Mouse (Mus musculus) limb, embryonic 13.5 days (tissue): ENCODE measurements at regions not wholly inside any gene's neighbourhood (a gene's known extent, or its start where the extent isn't known, plus 50 kb on each side); places are given as distances from the start of the nearest gene placed in this dataset.

Experiments
- ATAC-seq: fragments of 200-750 bp; cut with Nextera tagmentation; 2 replicates; pipeline ENCODE4 v1.8.0; 2017; ENCODE audit warnings: low read depth, moderate number of reproducible peaks, moderate TSS enrichment; ENCODE audit not compliant: low FRiP score
- H3K27ac ChIP-seq: fragments of 300-500 bp; sonication (generic); 2 replicates; pipeline ENCODE4 v1.5.1; 2015; ENCODE audit warnings: inconsistent platforms, mild to moderate bottlenecking, moderate library complexity
- H3K27me3 ChIP-seq: fragments of 300-500 bp; sonication (generic); 2 replicates; pipeline ENCODE4 v1.6.1; 2015; ENCODE audit warnings: mild to moderate bottlenecking, inconsistent platforms
- H3K36me3 ChIP-seq: fragments of 300-500 bp; sonication (generic); 2 replicates; pipeline ENCODE4 v1.6.1; 2015; ENCODE audit warnings: inconsistent platforms, mild to moderate bottlenecking, moderate library complexity
- H3K4me1 ChIP-seq: fragments of 300-500 bp; sonication (generic); 2 replicates; pipeline ENCODE4 v1.6.1; 2015; ENCODE audit warnings: inconsistent platforms
- H3K4me2 ChIP-seq: fragments of 300-500 bp; sonication (generic); replicated peaks from 2 replicates; pipeline ENCODE4 v1.6.1; 2015; ENCODE audit warnings: inconsistent platforms, mild to moderate bottlenecking, moderate library complexity
- H3K4me3 ChIP-seq: fragments of 300-500 bp; sonication (generic); 2 replicates; pipeline ENCODE4 v1.5.1; 2015; ENCODE audit warnings: moderate library complexity, mild to moderate bottlenecking, inconsistent platforms
- H3K9ac ChIP-seq: fragments of 300-500 bp; sonication (generic); 2 replicates; pipeline ENCODE4 v1.6.1; 2015; ENCODE audit warnings: mild to moderate bottlenecking, inconsistent platforms
- H3K9me3 ChIP-seq: fragments of 300-500 bp; sonication (generic); 2 replicates; pipeline ENCODE4 v1.6.1; 2016; ENCODE audit warnings: inconsistent platforms
- WGBS: fragments of 180-500 bp; shearing (Covaris S2); methylation state at CpG from one replicate; pipeline ENCODE4 v1.1.7; 2015; 5-methylcytosine and 5-hydroxymethylcytosine counted together

GRCm38 (mm10) chr14:80789131-80789530 lies 805.2 kb downstream of the Olfm4 start:
- Histone ChIP-seq H3K9ac (no peak overlapping the region), H3K4me1 (no peaks in the 10 kb centered on the region), H3K27me3 (no peaks in the 10 kb centered on the region), H3K4me2 (no peak overlapping the region), H3K9me3 (no peaks in the 10 kb centered on the region), H3K36me3 (no peaks in the 10 kb centered on the region), H3K4me3 (no peak overlapping the region), H3K27ac (no peak overlapping the region)
- no peak for ATAC-seq
- WGBS = 82% methylated on average over 1 of the region's 1 CpGs

- ATAC-seq = no peak
- 85% methylated on average over 6 of the region's 6 CpGs for WGBS
- no peak overlapping the region for H3K4me2 ChIP-seq
- no peaks in the 10 kb centered on the region for H3K36me3 ChIP-seq
- no peaks in the 10 kb centered on the region for H3K9me3 ChIP-seq
- no peaks in the 10 kb centered on the region for H3K27me3 ChIP-seq
- H3K4me3 ChIP-seq = no peak overlapping the region
- no peak overlapping the region for H3K9ac ChIP-seq
- H3K27ac ChIP-seq = no peak overlapping the region
- no peaks in the 10 kb centered on the region for H3K4me1 ChIP-seq
Observed at GRCm38 (mm10) chr14:80799370-80799959, 815.6 kb downstream of the Olfm4 start.

- Histone ChIP-seq H3K9me3 (no peaks in the 10 kb centered on the region), H3K27ac (no peak overlapping the region), H3K4me3 (no peak overlapping the region), H3K4me2 (no peak overlapping the region), H3K36me3 (no peaks in the 10 kb centered on the region), H3K27me3 (no peaks in the 10 kb centered on the region), H3K9ac (no peak overlapping the region), H3K4me1 (no peaks in the 10 kb centered on the region)
- no peak for ATAC-seq
- 83% methylated on average over 3 of the region's 3 CpGs for WGBS
Observed at GRCm38 (mm10) chr14:80830476-80830875, 846.6 kb downstream of the Olfm4 start.

GRCm38 (mm10) chr14:80844550-80844949 lies 860.7 kb downstream of the Olfm4 start:
- Histone ChIP-seq H3K4me1 (0 out of 2 replicates have a peak, but pooled peaks cover 6% of the 10 kb centered on the region), H3K27ac (no peak overlapping the region), H3K4me3 (no peak overlapping the region), H3K36me3 (no peaks in the 10 kb centered on the region), H3K9me3 (no peaks in the 10 kb centered on the region), H3K27me3 (peaks cover 11% of the 10 kb centered on the region; the same call in 1 of the 2 replicates), H3K9ac (no peak overlapping the region), H3K4me2 (no peak overlapping the region)
- no peak for ATAC-seq
- 89% methylated on average over 4 of the region's 4 CpGs for WGBS

- Histone ChIP-seq H3K27me3 (peaks cover 11% of the 10 kb centered on the region; the same call in 1 of the 2 replicates), H3K27ac (no peak overlapping the region), H3K9me3 (no peaks in the 10 kb centered on the region), H3K4me3 (no peak overlapping the region), H3K4me2 (peak overlapping the region; percentile 46), H3K36me3 (no peaks in the 10 kb centered on the region), H3K4me1 (0 out of 2 replicates have a peak, but pooled peaks cover 6% of the 10 kb centered on the region), H3K9ac (no peak overlapping the region)
- 26% methylated on average over 14 of the region's 14 CpGs for WGBS
- ATAC-seq = peak; percentile 90
Observed at GRCm38 (mm10) chr14:80845576-80846269, 861.8 kb downstream of the Olfm4 start.

GRCm38 (mm10) chr14:80846420-80847083 lies 862.7 kb downstream of the Olfm4 start:
- no peak for ATAC-seq
- H3K27me3 ChIP-seq = peaks cover 11% of the 10 kb centered on the region; the same call in 1 of the 2 replicates
- H3K4me1 ChIP-seq = 0 out of 2 replicates have a peak, but pooled peaks cover 6% of the 10 kb centered on the region
- H3K9ac ChIP-seq = no peak overlapping the region
- H3K27ac ChIP-seq = no peak overlapping the region
- no peaks in the 10 kb centered on the region for H3K36me3 ChIP-seq
- no peak overlapping the region for H3K4me3 ChIP-seq
- no peak overlapping the region for H3K4me2 ChIP-seq
- H3K9me3 ChIP-seq = no peaks in the 10 kb centered on the region
- 90% methylated on average over 9 of the region's 9 CpGs for WGBS
